Mouse (Mus musculus) kidney, postnatal 10 days (tissue): Measurements from ENCODE around the gene Hpse.
A peak's percentile ranks its signal among the peaks of the same experiment; 100 is the strongest.

ENCODE experiments used
- DNase-seq: peaks from one replicate; pipeline ENCODE4 v3.0.0; 2021; ENCODE audit warnings: mixed read lengths

The Hpse gene

DNA sequence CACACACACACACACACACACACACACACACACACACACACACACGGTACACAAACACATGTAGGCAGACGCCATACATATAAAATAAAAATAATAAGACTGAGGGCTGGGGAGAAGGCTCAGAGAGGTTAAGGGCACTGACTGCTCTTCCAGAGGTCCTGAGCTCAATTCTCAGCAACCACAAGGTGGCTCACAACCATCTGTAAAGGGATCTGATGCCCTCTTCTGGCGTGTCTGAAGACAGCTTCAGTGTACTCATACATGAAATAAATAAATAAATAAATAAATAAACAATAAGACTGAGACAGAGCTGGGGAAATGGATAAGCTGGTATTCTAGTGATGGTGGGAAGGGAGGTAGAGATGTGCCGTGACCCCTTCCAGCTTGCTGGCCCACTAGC is 33.9 kb downstream of the Hpse start:
- no peak for DNase-seq

DNA sequence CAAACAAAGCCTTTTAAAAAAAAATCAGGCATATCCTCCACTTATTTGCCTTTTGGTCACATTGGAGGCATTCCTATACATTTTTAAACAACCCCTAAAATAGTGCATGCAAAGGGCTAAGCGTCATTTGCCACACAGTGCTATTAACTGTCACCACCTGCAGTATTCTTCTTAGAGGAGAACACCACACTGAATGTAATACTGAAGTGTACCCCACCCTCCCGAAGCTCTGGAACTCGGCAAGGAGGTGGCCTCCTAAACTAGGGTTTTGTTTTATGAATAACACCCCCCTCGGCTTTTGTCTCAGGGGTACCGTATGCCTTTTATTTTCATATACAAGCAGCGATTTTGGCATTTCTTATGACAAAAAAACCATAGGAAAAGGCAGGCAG is 39.0 kb downstream of the Hpse start:
- DNase-seq, result no peak

DNA sequence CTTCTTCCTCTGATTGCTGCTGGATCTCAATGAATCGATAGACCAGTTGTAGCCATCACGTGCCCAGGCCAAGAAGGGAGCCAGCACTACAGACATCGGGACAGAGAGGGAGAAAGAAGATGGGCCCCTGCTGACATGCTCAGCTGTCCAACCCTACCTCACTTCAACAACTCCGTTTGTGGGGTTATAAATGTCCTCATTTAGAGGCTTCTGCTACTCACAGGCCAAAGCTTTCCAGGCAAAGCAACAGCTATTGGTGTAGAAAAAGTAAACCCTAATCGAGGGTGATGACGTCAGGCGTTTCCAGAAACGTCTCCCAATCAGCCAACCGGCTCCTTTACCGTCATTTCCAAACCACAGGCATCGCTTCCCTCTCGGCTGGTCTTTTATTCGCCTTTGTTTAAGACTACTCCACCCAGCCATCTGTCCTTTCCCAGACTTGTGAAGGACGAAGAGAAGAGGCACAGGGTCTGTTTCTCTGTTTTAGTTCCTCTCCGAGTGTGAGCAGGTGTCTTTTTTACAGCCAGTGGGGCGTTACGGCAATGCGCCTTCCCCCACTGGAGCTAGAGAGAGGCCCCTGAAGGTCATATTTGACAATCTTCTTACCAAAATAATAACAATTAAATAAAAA is 39.5 kb downstream of the Hpse start:
- DNase-seq, result no peak

DNA sequence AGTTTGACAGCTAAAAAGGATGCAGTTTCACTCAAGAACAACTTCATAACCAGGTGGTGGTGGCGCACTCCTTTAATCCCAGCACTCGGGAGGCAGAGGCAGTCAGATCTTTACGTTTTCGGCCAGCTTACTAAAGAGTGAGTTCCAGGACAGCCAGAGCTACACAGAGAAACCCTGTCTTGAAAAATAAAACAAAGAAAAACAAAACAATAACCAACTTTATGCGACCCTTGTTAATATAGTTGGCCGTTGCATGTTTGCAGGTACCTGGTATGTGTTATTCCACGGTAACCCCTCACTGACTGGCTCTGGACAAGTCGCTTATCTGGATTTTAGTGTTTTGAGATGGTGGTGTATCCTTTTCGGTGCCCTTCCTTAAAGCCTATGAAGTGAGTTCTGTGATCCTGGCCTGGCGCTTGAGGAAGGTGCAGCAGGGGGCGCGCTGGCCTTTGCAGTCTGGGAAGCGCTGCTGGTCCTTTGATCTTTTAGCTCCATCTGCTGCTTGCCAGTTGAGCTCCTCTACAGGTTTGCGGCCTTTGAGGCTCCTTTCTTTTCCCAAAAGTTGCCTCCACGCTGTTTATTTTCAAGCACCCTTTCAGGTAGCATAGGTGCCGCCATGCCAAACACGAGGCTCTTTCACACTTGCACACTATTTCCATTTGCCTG is 44.7 kb downstream of the Hpse start, which contains the start of gene Coq2:
TSS of gene Coq2 (minus strand) at position 430 of the 666 bp plus-strand sequence.
- DNase-seq, result peak; percentile 92

DNA sequence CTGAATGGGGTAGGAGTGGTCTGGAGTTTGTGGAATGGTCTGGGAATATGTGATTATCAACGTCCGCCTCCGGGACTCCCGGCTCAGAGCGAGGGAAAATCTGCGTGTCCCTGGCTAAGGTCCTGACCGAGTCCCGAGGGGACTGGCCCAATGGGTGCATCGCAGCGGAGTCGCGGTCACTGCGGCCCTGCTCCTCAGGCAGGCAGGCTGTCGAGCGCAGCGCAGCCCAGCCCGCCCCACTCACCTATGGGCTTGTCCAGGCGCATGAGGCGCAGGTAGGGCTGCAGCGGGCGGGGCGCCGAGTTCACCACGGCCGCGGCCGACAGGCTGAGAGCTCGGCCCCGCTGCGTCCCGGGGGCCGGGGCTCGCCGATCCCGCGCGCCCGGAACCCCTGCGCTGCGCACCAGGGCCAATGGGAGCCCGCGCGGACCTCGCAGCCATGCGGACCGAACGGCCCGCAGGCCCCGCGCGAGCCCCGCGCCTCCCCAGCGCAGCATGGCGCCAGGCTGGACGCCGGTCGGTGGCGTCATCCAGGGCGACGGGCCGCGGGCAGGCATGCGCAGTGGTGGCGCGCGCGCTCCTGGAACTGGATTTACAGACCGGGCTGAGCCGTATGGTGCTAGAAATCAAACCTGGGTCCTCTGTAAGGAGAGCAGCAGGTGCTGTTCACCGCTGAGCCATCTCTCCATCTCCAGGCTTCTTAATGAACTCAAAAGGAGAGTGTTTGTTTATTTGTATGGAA is 45.6 kb downstream of the Hpse start:
- DNase-seq, result peak; percentile 95

DNA sequence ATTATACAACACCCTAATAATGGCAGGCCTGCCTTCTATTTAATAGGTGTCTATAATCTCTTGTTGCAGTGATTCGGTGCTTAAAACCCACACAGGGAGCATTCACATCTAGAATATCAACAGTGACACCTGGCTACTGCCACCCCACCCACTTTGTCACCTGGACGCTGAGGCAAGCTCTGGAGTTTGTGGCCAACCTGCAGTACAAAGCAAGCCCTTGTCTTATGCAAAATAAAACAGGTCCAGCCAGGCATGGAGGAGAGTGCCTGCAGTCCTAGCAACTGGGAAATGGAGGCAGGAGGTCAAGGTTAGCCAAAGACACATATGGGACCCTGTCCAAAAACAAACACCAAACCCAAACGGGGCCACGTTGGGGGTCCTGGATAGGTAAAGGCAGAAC is 47.1 kb downstream of the Hpse start:
- no peak for DNase-seq

DNA sequence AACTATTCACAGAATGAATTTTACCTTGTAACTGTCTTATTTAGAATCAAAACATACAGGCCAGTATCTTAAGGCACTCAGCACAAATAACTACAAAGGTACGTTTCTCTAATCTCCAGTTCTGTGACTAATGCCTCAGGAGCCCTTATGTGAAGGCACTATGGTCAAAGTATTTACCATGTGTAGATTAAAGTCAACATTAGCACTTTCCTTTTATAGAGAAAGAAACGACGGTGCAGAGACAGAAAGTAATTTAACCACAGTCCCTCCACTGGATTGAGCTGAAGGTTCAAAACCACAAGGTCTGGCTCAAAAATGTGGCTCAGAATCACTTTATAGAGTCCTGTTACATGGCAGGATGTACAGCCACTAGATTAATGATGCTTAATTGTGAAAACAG is 47.6 kb downstream of the Hpse start:
- no peak for DNase-seq

DNA sequence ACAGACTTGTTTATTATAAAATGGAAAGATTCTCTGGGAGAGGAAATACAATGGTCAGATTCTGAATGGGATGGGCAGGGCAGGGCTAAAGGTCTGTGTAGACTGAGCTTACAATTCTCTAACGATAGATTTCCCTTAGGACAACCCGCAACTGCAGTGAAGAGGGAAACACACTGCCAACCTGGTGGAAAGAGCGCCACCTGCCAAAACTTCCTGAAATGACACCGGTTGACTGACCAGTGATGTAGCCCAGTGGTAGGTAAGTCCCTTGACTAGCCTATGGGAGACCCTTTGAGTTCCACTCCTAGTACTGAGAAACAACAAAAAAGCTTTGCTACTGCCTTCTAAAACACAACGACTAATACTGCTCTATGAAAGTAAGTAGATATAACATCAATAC is 48.1 kb downstream of the Hpse start:
- DNase-seq, result peak; percentile 67

DNA sequence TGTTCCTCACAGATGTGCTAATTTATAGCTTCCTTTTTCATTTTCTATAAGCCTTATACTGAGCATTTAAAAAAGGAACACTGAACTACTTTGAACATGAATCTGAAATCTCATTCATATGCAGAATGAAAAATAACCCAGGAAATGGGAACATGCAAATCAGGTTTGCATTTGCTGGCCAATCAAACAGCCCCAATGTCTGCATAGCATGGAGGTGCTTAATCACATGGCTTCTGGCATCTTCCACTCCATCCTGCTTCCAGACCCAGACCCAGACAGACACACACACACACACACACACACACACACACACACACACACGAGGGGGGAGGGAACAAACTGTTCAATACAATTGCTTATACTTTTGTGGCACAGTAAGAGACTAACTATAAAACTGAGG is 52.6 kb downstream of the Hpse start:
- no peak for DNase-seq

DNA sequence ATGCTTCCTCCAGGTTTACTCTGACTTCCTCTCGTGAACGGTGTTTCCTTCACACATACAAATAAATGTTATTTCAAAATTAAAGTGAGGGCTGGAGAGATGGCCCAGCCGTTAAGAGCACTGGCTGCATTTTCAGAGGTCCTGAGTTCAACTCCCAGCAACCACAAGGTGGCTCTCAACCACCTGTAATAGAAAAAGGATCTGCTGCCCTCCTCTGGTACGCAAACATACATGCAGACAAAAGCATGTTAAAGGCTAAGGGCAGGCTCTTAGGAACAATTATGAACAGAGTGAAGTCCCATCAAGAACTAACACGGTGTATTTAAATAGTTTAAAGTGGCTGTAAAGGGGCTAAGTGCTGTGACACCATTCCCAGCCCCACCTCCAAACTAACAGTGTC is 55.7 kb downstream of the Hpse start:
- DNase-seq, result peak; percentile 65

DNA sequence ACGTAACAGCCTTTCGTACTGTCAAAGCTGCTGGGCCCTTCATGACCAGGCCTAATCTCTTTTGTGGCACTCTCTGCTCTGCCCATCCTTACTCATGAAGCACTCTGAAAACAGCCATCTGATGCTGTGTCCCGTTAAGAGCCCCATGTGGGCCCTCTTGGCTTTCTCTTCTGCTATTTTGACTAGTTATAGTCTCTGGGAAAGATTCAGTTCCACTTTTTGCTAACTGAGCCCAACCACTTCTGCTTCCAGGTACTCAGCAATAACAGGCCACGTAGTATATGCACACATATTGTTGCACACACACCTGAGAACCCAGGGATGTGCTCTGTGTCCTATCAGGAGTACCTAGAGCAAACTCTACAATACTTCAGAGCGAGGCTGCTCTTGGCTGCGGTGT is 56.5 kb downstream of the Hpse start:
- no peak for DNase-seq

DNA sequence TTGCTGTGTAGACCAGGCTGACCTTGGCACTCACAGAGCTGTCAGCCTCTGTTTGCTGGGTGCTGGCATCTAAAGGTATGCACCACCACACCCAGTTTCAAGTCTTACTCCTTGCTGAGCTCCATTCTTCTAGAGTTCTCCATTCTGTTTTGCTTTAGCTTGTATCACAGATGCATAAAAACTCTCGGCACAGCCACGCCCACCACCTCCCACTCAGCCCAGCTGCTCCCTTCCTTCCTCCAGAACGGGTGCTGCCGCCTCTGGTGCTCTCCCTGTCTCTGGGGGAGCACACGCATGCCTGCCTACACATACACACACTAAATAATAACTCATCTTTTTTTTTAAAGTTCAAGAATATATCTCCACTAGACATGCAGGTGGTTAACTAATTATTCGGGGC is 61.1 kb downstream of the Hpse start:
- no peak for DNase-seq

DNA sequence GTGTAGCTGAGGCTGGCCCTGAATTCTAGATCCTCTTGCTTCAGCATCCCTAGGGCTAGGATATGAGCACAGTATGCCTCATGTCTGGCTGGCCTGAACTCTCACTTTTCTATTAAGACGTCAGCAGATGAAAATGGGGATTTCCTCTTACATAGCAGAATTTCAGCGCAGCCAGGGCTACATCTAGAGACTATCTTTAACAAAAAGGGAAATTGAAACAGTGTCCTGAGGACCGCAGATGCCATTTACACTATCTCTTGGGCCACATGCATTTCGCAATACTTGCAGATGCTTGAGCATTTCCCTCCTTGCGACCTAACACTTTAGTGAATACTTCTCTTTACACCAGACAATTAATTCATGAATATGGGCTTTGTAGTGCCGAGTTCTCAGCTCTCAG is 63.2 kb downstream of the Hpse start:
- no peak for DNase-seq

DNA sequence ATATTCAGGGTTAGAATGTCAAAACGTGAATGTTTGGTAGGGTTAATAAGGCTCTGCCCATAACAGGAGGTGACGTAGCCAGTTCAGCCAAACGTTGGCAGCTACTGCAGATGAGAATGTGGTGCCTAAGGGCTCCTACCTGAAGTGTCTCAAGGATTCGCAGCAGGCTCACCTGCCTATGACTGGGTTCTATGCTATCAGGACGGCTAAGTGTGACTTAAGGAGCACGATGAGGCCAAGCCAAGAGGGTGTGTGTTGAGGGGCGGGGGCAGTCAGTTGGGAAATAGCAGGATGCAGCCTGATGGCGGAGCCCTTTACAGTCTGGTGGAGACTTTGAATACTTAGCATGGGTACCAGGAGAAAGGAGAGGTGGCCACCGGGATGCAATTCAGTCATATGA is 67.2 kb downstream of the Hpse start:
- DNase-seq, result no peak

DNA sequence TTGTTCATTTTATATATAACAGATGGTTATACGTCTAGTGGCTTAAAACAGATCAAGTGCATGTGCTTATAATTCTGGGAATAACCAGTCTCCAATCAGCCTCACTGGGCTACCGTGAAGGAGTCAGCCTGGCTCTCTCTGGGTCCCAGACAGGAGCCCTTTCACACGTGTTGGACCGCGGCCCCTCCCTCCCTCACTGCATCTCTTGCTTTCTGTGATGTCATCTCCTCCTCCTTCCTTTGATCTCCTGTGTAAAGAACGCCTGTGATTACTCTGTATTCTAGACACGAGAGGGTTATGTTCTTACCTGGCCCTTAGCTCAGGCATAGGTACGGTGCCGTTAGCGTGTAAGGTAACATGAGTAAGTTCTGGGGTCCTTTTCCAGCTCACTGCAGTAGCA is 68.0 kb downstream of the Hpse start:
- no peak for DNase-seq

DNA sequence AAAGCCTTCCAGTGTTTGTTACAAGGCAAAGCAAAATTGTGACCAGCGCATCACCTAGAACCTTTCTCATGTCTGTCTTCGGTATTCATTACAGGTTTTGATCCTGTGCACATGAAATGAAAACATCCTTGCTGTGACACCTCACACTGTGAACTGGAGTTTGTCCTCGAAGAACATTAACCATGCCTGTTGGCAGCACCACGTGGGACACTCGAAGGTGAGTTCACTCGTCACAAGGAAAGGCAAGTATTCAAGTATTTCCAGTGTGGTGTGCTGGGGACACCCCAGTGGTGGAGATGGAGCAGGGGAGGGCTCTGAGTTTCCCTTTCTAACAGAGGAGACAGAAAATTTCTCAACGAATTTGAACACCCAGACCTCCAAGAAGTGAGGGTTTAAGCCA is 68.5 kb downstream of the Hpse start:
- DNase-seq, result no peak

DNA sequence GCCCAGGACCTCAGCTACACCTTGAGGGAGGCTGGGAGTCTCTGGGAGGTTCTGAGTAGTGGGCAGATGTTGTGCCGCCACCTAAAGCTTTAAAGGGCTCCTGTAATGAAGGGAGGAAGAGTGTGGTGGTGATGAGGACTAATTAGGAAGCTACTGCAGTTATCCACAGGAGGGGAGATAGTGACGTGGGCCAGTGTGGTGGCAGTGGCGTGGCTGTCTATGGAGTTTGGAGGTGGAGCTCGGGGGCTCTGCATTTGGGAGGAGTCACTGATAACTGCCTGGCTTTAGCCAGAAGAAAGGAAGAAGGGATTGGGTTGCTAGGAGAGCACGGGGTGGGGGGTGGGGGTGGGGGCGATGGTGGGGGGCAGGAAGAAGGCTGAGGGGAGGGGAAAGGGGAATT is 71.0 kb downstream of the Hpse start:
- no peak for DNase-seq

DNA sequence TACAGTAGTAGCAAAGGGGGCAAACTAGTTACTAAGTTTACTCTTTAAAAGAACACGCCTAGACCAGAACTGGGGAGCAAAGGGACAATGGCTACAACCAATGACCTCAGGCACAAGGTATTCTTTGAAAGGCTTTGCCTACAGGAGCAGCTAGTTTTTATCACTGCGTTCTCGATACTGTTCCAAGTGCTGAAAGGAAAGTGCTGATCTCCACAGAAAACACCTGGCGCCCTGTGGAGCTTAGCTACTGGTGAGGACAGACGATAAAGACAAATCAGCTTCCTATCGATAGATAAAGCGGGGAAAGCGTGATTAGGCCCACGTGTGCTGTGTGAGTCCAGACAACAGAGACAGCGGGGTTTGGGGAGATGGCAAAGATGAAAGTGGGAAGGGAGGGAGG is 71.5 kb downstream of the Hpse start:
- DNase-seq, result no peak

DNA sequence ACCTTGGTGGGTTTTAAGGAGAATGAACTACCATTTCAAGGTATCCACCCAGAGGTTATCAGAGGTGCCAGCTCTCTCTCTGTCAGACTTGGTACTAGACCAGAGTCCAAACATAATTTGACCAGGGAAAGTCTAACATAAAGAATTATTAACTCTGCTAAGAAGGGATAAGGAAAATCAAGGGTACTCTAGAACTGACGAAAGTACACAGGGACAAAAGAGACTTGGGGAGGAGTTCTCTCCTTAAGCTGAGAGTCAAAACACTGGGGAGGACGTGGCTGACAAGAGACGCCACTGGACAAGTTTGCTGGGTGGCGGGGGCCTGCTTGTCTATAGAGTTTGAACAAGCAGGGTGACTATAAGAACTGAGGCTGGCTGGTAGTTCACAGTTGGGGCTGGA is 73.0 kb downstream of the Hpse start:
- no peak for DNase-seq

DNA sequence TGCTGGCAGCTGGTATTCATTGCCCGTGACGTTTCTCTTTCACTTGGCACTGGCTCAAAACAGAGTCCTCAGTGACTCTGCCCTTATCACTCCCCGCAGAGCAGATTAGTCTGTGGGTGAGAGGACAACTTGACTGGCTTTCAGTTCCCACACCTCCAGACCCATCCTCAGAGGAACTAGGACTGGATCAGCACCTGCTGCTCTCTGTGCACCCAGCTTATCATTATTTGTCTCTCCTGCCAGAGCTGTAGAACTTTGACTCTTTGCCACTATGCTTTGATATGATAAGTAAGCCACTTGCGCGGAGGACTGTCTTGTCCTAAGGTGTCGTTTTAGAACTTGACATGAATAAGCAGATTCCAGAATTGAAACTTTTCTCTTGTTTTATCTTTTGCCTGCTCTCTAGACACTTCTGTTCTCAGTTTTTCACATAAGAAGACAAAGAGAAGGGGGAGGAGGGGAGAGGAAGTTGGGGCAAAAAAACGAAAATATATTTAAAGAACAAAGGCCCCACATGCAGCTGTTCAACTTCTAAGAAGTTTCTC is 75.5 kb downstream of the Hpse start:
- DNase-seq, result peak; percentile 44

DNA sequence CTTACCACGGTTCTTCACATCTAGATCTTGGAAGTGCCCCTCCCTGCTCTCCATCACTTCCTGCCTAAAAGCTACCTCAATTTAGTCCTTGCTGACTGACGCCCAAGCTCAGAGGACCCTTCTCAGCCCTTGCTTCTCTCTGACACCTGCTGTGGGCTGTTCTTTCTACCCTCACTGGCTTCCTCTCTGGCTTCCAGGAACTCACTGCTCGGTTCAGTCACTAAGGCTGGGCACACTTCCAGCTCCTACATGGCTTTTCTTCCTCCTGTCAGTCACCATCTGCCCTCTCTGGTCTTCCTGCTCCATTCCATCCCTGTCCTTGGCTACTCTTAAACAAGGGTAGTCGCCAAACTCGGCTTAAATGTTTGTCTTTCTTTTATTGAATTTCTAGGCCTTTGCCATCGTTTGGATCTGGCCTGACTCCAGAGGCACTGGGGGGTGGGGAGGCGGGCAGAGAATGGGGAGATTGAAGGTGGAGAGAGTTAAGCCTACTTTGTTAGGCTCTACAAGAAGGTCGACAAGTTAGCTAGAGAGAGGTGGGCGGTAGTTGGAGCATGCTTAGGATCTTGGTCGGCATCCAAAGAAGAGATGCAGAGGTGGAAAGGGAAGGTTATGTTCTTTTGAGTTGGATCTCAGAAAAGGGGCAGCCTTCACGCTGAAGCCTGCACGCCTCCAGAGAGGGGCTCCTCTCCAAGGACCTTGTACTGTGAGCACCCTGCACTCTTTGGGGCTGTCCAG is 76.1 kb downstream of the Hpse start:
- peak; percentile 50 for DNase-seq

DNA sequence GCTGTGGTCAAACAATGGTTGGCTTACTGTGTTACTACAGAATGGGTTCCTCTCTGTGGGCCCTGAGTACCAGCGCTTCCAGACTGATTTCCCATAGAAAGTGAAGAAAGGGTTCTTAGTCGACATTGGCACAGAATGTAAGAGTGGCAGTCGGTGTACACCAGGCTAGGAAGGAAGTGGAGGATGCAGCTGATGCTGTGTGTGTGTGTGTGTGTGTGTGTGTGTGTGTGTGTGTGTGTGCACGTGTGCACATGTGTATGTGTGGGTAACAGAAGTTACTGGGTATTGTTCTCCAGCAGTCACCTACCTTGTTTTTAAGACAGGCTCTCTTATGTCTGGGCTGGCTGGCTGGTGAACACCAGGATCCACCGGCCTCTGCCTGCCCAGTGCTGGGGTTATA is 77.2 kb downstream of the Hpse start:
- no peak for DNase-seq

DNA sequence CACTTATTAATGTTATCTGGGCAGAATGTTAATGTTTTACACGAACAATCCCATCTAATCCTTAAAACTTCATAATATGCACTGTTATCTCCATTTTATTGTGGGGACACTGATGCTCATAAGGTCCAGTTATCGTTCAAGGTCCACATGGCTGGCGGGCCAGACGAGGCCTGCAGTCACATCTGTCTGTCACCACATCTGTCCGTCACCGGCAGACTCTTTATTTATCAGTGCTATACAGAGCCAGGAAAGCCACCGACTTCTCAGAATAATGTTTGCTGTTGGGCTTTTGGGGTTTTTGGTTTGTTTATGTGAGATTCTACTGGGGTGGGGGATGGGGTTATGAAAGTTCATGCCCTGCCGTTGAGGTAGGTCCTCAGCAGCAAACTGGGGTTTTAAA is 81.0 kb downstream of the Hpse start:
- DNase-seq, result no peak
